Mouse (Mus musculus) midbrain, embryonic 14.5 days (tissue): ENCODE results near the gene Gm8122. TPM values are rescaled to one million over a fixed set of nuclear protein-coding genes. Genes with fewer than 3 reads are reported as not detected.
"Not testable (repeated sequence)": the region's sequence is repeated elsewhere in the genome, so short reads cannot be mapped to it uniquely, and the experiment has no call there.

Source experiments
- ATAC-seq: fragments of 200-750 bp; cut with Nextera tagmentation; 2 replicates; pipeline ENCODE4 v1.8.0; 2017; ENCODE audit warnings: moderate number of reproducible peaks, moderate library complexity; ENCODE audit not compliant: low FRiP score, low TSS enrichment
- DNase-seq: peaks from one replicate; pipeline ENCODE4 v3.0.0-alpha.2; 2015
- H3K27ac ChIP-seq: fragments of 300-500 bp; sonication (generic); replicated peaks from 2 replicates; pipeline ENCODE4 v1.5.1; 2014; ENCODE audit warnings: mild to moderate bottlenecking, low read depth, low read length, moderate library complexity
- H3K27me3 ChIP-seq: fragments of 300-500 bp; sonication (generic); 2 replicates; pipeline ENCODE4 v1.6.1; 2014; ENCODE audit warnings: low read length, control low read depth, mixed read lengths; ENCODE audit not compliant: control insufficient read depth, insufficient read depth
- H3K36me3 ChIP-seq: fragments of 300-500 bp; sonication (generic); 2 replicates; pipeline ENCODE4 v1.6.1; 2014; ENCODE audit warnings: low read length, control low read depth; ENCODE audit not compliant: control insufficient read depth, insufficient read depth
- H3K4me1 ChIP-seq: fragments of 300-500 bp; sonication (generic); 2 replicates; pipeline ENCODE4 v1.6.1; 2014; ENCODE audit warnings: mild to moderate bottlenecking, antibody characterized with exemption, low read length, control low read depth; ENCODE audit not compliant: control insufficient read depth, insufficient read depth
- H3K4me2 ChIP-seq: fragments of 300-500 bp; sonication (generic); 2 replicates; pipeline ENCODE4 v1.6.1; 2014; ENCODE audit warnings: mild to moderate bottlenecking, low read length, moderate library complexity
- H3K4me3 ChIP-seq: fragments of 300-500 bp; sonication (generic); replicated peaks from 2 replicates; pipeline ENCODE4 v1.5.1; 2014; ENCODE audit warnings: low read depth, low read length
- H3K9ac ChIP-seq: fragments of 300-500 bp; sonication (generic); replicated peaks from 2 replicates; pipeline ENCODE4 v1.6.1; 2014; ENCODE audit warnings: mild to moderate bottlenecking, low read length, moderate library complexity
- H3K9me3 ChIP-seq: fragments of 300-500 bp; sonication (generic); 2 replicates; pipeline ENCODE4 v1.6.1; 2016; ENCODE audit warnings: low read length, control low read depth, mixed read lengths; ENCODE audit not compliant: control insufficient read depth
- WGBS: fragments of 180-500 bp; shearing (Covaris S2); extraction: QIAGEN DNeasy Blood & Tissue Kit; methylation state at CpG from one replicate; pipeline ENCODE4 v1.1.7; 2014; 5-methylcytosine and 5-hydroxymethylcytosine counted together
- polyA plus RNA-seq: library from polyadenylated mRNA; unstranded; fragments of >200 nt; fragmentation: Nextera tagmentation; extraction: Ambion mirVana; gene quantifications from 2 replicates; pipeline ENCODE4 v1.2.1, GENCODE M21; 2014

Gm8122 gene
- polyA plus RNA-seq: not detected in 2 replicates

GRCm38 (mm10) chr14:43235204-43235603 lies at the start of gene Gm8122:
Gm8122 (minus strand) TSS chr14:43235304.
- DNase-seq, H3K9me3 ChIP-seq, H3K9ac ChIP-seq, H3K27ac ChIP-seq, H3K4me1 ChIP-seq, H3K4me3 ChIP-seq, ATAC-seq, H3K4me2 ChIP-seq, H3K27me3 ChIP-seq, H3K36me3 ChIP-seq: not testable (repeated sequence)
- 91% methylated on average over 3 of the region's 4 CpGs for WGBS

GRCm38 (mm10) chr14:43278681-43279080 lies 43.6 kb upstream of the Gm8122 start:
- not testable (repeated sequence) for H3K4me3 ChIP-seq, H3K36me3 ChIP-seq, ATAC-seq, H3K4me2 ChIP-seq, DNase-seq, H3K9me3 ChIP-seq, H3K27me3 ChIP-seq, H3K9ac ChIP-seq, H3K27ac ChIP-seq, H3K4me1 ChIP-seq
- WGBS: 90% methylated on average over 3 of the region's 3 CpGs

- not testable (repeated sequence) for DNase-seq, ATAC-seq, H3K9me3 ChIP-seq, H3K4me1 ChIP-seq, H3K27me3 ChIP-seq, H3K36me3 ChIP-seq, H3K27ac ChIP-seq, H3K4me3 ChIP-seq, H3K9ac ChIP-seq, H3K4me2 ChIP-seq
- 56% methylated on average over 4 of the region's 4 CpGs for WGBS
Observed at GRCm38 (mm10) chr14:43278146-43278545, 43.0 kb upstream of the Gm8122 start.

- not testable (repeated sequence) for H3K27me3 ChIP-seq, H3K4me1 ChIP-seq, H3K9ac ChIP-seq, H3K36me3 ChIP-seq, H3K9me3 ChIP-seq, H3K27ac ChIP-seq, H3K4me2 ChIP-seq, ATAC-seq, DNase-seq, H3K4me3 ChIP-seq
- WGBS: 66% methylated on average over 2 of the region's 2 CpGs
Observed at GRCm38 (mm10) chr14:43277468-43277867, 42.4 kb upstream of the Gm8122 start.

GRCm38 (mm10) chr14:43275752-43276151 lies 40.6 kb upstream of the Gm8122 start:
- not testable (repeated sequence) for H3K4me3 ChIP-seq, ATAC-seq, H3K27ac ChIP-seq, H3K4me2 ChIP-seq, DNase-seq, H3K9me3 ChIP-seq, H3K9ac ChIP-seq, H3K4me1 ChIP-seq, H3K27me3 ChIP-seq, H3K36me3 ChIP-seq
- 89% methylated on average over 1 of the region's 1 CpGs for WGBS

- not testable (repeated sequence) for H3K27ac ChIP-seq, DNase-seq, H3K9me3 ChIP-seq, H3K4me3 ChIP-seq, H3K36me3 ChIP-seq, H3K4me1 ChIP-seq, H3K27me3 ChIP-seq, ATAC-seq, H3K4me2 ChIP-seq, H3K9ac ChIP-seq
- 84% methylated on average over 8 of the region's 8 CpGs for WGBS
Observed at GRCm38 (mm10) chr14:43274986-43275511, 39.9 kb upstream of the Gm8122 start, which contains the start of gene Gm9732. Gm9732 (plus strand) TSS chr14:43275036.

GRCm38 (mm10) chr14:43273161-43273560 lies 38.1 kb upstream of the Gm8122 start:
- not testable (repeated sequence) for ATAC-seq, H3K27me3 ChIP-seq, H3K4me2 ChIP-seq, H3K4me3 ChIP-seq, H3K27ac ChIP-seq, H3K36me3 ChIP-seq, H3K9ac ChIP-seq, DNase-seq, H3K9me3 ChIP-seq, H3K4me1 ChIP-seq
- 44% methylated on average over 1 of the region's 1 CpGs for WGBS

GRCm38 (mm10) chr14:43269211-43269610 lies 34.1 kb upstream of the Gm8122 start:
- 88% methylated on average over 3 of the region's 3 CpGs for WGBS
- not testable (repeated sequence) for H3K27ac ChIP-seq, ATAC-seq

GRCm38 (mm10) chr14:43268521-43269084 lies 33.5 kb upstream of the Gm8122 start:
- H3K4me3 ChIP-seq, H3K4me2 ChIP-seq, H3K36me3 ChIP-seq, H3K9me3 ChIP-seq, H3K9ac ChIP-seq, H3K27ac ChIP-seq, DNase-seq, H3K4me1 ChIP-seq, ATAC-seq, H3K27me3 ChIP-seq: not testable (repeated sequence)
- 47% methylated on average over 2 of the region's 2 CpGs for WGBS

More at GRCm38 (mm10) chr14:43269211-43269610, 34.1 kb upstream of the Gm8122 start:
- not testable (repeated sequence) for H3K27me3 ChIP-seq, H3K9me3 ChIP-seq, H3K4me3 ChIP-seq, DNase-seq, H3K36me3 ChIP-seq, H3K9ac ChIP-seq, H3K4me1 ChIP-seq, H3K4me2 ChIP-seq
